Mouse (Mus musculus): ENCODE measurements around the gene Cnga3.

Cnga3 gene

DNA sequence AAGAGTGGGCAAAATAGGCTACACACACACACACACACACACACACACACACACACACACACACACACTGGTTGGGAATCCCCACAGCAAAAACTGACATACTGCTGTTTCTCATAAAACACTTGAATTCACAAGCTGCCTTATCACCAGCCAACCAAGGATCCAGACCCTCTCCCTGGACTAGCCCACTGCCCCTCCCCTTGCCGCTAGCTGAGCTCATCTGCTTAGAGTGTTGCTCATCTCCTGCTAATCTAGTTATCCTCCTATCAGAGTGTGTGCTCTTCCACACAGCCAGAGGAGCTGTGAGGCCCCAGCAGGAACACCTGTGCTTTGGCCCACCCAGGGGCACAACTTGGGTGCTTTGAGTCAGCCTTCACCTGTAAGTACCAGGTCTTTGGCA is at the start of gene Cnga3:
TSS of gene Cnga3 (plus strand) at position 291 of the 400 bp plus-strand sequence.
- DNase-seq (ENCODE audit: low spot score) = no peak

- DNase-seq (ENCODE audit: low spot score) = no peak
Measured at GRCm38 (mm10) chr1:37166066-37166465, 48.2 kb upstream of the Cnga3 start.

- DNase-seq (ENCODE audit: low spot score) = no peak
Measured at GRCm38 (mm10) chr1:37167918-37168317, 46.3 kb upstream of the Cnga3 start.

- no peak for DNase-seq (ENCODE audit: low spot score)
Measured at GRCm38 (mm10) chr1:37177874-37178273, 36.4 kb upstream of the Cnga3 start.

- no peak for DNase-seq (ENCODE audit: low spot score)
Measured at GRCm38 (mm10) chr1:37179852-37180251, 34.4 kb upstream of the Cnga3 start.

- DNase-seq (ENCODE audit: low spot score) = no peak
Measured at GRCm38 (mm10) chr1:37187050-37187449, 27.2 kb upstream of the Cnga3 start.

- DNase-seq (ENCODE audit: low spot score) = no peak
Measured at GRCm38 (mm10) chr1:37194607-37195006, 19.6 kb upstream of the Cnga3 start.

DNA sequence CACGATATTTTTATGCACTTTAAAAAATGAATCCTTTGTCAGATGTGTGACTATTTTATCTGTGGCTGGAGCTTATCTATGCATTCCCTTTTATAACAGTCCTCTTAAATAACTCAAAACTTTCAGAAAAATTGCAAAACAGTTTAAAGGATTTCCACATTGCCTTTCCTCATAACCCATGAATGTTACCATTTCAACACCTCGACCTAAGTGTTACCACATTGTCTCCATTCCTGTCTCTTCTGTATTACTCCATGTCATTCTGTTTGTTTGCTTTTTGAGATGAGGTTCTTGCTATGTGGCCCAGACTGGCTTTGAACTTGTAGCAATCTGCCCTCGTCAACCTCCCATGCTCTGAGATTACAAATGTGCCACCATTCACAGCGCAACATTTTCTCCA is 12.8 kb upstream of the Cnga3 start:
- no peak for DNase-seq (ENCODE audit: low spot score)

GRCm38 (mm10) chr1:37207743-37208142 is 6.5 kb upstream of the Cnga3 start:
- no peak for DNase-seq (ENCODE audit: low spot score)

DNA sequence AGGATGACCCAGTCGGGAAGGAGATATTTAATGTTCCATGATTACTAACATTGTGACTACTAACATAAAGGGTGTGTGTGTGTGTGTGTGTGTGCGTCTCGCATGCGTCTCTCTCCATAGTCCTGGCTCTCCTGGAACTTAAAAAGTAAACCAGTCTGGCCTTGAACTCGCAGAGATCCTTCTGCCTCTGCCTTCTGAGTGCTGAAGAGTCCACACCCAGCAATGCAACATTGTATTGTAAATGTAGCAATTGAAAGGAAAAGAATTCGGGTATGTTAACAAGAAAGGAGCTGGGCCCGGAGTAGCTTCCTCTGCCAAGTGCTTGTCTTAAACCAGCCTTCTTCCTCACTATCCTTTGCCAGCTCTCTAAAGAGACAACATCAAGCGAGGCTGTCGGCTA is 1.9 kb upstream of the Cnga3 start:
- peak; percentile 11 for DNase-seq (ENCODE audit: low spot score)

DNA sequence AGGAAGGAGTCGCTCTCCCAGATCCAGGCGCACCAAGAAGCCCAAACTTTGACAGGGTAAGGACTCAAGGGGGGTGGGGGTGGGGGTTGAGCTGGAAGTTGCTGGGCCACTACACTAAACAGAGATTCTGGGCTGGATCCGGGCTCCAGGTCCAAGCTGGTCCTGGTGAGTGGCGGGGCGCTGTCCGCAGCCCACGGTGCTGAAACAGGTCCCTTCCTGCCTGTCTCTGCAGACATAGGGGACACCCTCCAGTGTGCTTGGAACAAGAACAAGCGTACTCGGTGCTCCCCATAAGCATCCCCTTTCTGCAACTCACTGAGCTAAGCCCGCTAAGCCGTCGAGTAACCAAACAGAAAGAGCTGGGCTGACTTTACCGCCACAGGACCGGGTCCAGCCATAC is 4.2 kb downstream of the Cnga3 start:
- peak; percentile 39 for DNase-seq (ENCODE audit: low spot score)

DNA sequence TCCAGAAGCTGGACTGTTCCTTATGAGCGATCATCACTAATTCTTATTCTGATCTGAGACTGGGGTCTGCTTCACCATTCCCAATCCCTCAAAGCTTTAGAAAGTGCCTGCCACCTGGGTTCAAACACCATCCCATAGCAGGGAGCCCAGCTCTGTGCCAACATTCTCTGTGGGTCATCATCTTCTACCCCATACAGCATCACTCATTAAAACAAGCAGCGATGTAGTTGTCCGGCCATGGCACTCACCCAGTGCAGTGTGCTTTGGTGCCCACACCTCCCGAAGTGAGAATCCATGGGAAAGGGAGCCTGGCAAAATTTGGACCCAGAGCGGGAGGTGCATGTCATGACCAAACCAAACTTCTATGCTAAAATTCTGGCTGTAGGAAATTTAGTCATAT is 5.4 kb downstream of the Cnga3 start:
- no peak for DNase-seq (ENCODE audit: low spot score)

DNA sequence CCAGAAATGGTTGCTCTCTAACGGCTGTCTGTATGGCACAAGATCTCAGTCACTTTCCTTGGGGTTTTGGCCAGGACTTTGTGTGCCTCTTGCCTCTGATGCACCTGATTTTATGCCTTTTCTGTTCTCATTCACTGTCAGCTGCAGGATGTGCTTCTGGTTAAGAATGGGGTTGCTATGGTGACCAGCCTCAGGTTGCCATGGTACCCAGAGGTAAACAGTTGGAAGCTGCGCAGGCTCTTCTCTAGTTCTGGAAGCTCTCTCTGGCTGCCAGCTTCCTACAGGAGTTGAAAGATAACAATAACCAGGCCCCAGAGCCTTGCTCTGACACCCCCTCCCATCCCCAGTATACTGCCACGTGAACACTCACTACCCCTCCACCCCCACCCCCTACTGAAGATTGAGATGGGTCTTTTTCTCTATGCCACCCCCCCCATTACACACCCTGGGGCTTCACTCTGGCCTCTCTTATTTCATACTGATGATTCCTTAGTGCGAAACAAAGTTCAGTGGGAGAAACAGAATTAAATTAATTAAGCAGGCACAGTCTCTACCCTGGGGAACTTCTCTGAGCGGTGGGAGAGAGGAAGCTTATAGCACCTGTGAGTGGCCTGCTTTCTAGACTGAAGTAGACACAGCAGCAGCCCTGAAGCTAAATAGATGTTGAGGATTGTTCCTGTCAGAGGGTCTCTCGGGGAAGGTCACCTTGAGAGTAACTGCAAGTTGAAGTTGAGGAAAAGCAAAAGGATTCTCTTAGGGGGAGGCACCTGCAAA is 6.1 kb downstream of the Cnga3 start:
- no peak for DNase-seq (ENCODE audit: low spot score)

GRCm38 (mm10) chr1:37222002-37222401 is 7.8 kb downstream of the Cnga3 start:
- DNase-seq (ENCODE audit: low spot score) = no peak

DNA sequence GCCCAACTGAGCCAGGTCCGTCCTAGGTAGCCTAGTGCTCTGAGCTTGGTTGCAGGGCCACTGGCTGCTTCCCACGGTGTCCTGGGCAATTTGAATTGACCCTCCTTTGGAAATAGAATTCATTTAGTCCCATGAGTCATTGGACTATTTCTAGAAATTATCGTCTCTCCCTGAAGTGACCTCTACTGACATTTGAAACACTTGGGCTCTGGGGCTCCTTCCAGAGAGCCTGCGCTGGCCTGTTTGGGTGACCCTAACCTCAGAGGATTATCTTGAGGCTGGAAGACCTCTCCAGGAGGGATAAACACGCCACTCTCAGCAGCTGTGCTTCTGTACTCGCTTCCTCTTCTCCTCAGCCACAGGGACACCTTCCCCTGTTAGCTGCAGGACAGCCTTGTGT is 16.2 kb downstream of the Cnga3 start:
- no peak for DNase-seq (ENCODE audit: low spot score)

- no peak for DNase-seq (ENCODE audit: low spot score)
Measured at GRCm38 (mm10) chr1:37231295-37231701, 17.1 kb downstream of the Cnga3 start.

- DNase-seq (ENCODE audit: low spot score) = no peak
Measured at GRCm38 (mm10) chr1:37239045-37239635, 24.9 kb downstream of the Cnga3 start.

GRCm38 (mm10) chr1:37242253-37242652 is 28.0 kb downstream of the Cnga3 start:
- DNase-seq (ENCODE audit: low spot score) = no peak

- no peak for DNase-seq (ENCODE audit: low spot score)
Measured at GRCm38 (mm10) chr1:37246476-37246875, 32.2 kb downstream of the Cnga3 start.

DNA sequence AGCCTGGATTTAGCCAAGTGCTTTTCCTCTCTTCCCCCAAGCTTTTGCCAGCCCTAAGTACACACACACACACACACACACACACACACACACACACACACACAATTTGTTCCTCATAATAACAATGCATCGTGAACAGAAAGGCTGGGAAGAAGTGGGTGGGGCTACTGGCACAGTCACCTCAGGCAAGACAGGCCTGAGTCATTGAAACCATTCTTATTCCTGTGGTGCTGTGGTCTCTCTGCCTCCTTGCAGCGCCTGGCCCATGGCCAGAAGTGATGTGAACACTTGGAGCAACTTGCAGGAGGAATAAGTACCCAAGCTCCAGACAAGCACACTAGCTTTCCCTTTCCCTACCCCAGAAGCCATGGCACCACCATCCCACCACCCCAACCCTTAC is 34.2 kb downstream of the Cnga3 start:
- no peak for DNase-seq (ENCODE audit: low spot score)

DNA sequence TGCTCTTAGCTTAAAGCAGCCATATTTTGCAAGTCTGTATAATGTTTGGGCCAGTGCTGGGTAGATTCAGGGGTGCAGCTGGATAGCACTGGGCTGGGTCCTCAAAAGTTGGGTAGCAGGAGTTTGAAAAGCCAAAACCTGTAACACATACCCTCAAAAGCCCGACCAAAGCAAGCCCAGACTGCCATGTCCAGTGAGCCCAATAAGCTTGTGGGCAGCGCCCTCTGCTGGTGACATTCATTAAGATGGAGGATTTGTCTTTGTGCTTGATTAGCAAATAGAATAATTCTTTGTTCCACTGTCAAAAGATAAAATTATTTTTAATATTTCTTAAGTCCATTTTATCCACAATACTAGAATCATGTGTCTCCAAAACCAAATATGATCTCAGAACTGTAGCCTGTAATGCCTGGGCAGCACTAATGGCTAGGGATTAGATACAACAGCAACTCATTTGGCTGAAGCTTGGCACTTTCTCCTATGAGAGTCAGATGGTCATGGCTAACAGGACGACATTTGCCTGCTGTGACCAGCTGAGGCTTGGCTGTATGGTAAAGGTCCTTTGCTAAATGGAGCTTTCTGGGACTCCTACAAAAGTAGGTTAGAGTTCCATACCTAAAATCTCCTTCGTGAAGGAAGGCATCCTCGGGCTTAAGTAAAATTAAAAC is 36.5 kb downstream of the Cnga3 start:
- peak; percentile 61 for DNase-seq (ENCODE audit: low spot score)

GRCm38 (mm10) chr1:37258443-37258842 is 44.2 kb downstream of the Cnga3 start:
- no peak for DNase-seq (ENCODE audit: low spot score)

GRCm38 (mm10) chr1:37272464-37272863 is 58.2 kb downstream of the Cnga3 start:
- DNase-seq (ENCODE audit: low spot score) = peak; percentile 11
